Mouse (Mus musculus): ENCODE results near the gene Dalrd3.
A peak's percentile ranks its signal among the peaks of the same experiment; 100 is the strongest.

GRCm38 (mm10) chr9:108569381-108570206 lies at the start of gene Dalrd3:
- TF ChIP-seq CTCF (IDR thresholded peaks at IDR 0.05 in 2 of 3, conservative IDR thresholded peaks at IDR 0.05 in 1 of 3; ENCODE audit: control insufficient read depth in 1 of 3, insufficient read depth in 1 of 3, low read depth in 2 of 3, low read length in 3 of 3, poor library complexity in 1 of 3, severe bottlenecking in 1 of 3) = no peak
- TF ChIP-seq EP300 (IDR thresholded peaks at IDR 0.05; ENCODE audit: low read depth in 1 of 2, low read length in 2 of 2) = 0 out of 4 replicates have a peak, but pooled peaks of 1 of the 2 experiments have one; percentile 7
- TF ChIP-seq MAFK (IDR thresholded peaks at IDR 0.05; ENCODE audit: borderline replicate concordance, low read depth, low read length) = no peak
